Mouse (Mus musculus): Measurements from ENCODE around the gene Myo1g. TPM values are rescaled to one million over a fixed set of nuclear protein-coding genes. Genes with fewer than 3 reads are reported as not detected.

Myo1g gene
- polyA plus RNA-seq, 1 experiment, result 0.04 TPM

- TF ChIP-seq MYOG (IDR thresholded peaks at IDR 0.05; ENCODE audit: control insufficient read depth, extremely low read depth, insufficient read length), result no peak
- no peak for TF ChIP-seq MYOD1 (IDR thresholded peaks at IDR 0.05; ENCODE audit: control insufficient read depth, insufficient read length, low read depth)
- no peak for TF ChIP-seq USF1 (IDR thresholded peaks at IDR 0.05; ENCODE audit: low read depth)
- no peak for TF ChIP-seq MAX (IDR thresholded peaks at IDR 0.05)
- TF ChIP-seq CTCF (IDR thresholded peaks at IDR 0.05; ENCODE audit: control insufficient read depth, insufficient read depth, insufficient read length), result no peak
- no peak for TF ChIP-seq CEBPB (IDR thresholded peaks at IDR 0.05; ENCODE audit: low read depth)
- no peak for TF ChIP-seq FOSL1 (IDR thresholded peaks at IDR 0.05; ENCODE audit: insufficient read depth, low read length, poor library complexity, severe bottlenecking)
These were observed 3.6 kb upstream of the Myo1g start for GRCm38 (mm10) chr11:6524165-6524879.

DNA sequence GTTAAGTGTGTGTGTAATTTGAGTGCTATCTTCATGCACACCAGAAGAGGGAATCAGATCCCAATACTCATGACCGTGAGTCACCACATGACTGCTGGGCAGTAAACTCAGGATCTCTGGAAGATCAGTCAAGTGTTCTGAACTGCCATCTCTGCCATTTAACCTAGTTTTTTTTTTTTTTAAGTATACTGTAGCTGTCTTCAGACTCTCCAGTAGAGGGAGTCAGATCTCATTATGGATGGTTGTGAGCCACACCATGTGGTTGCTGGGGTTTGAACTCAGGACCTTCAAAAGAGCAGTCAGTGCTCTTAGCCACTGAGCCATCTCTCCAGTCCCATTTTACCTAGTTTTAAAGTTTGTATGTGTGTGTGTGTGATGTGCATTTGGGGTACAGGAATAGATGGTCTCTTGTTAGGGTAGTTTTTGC, 2.9 kb upstream of the Myo1g start:
- Histone ChIP-seq H3K27me3 (ENCODE audit: control insufficient read depth, insufficient read depth, insufficient read length) (no peaks in the 10 kb centered on the region), H3ac (ENCODE audit: control insufficient read depth, insufficient read length, low read depth) (no peak overlapping the region), H3K79me3 (ENCODE audit: low read depth) (peaks cover 33% of the 10 kb centered on the region), H3K79me2 (ENCODE audit: control insufficient read depth, insufficient read depth) (peaks cover 37% of the 10 kb centered on the region), H3K36me3 (ENCODE audit: control insufficient read depth, insufficient read depth) (peaks cover 37% of the 10 kb centered on the region), H3K4me3 (ENCODE audit: insufficient read depth, poor library complexity, severe bottlenecking) (no peak overlapping the region)
- TF ChIP-seq CTCF (IDR thresholded peaks at IDR 0.05; ENCODE audit: control insufficient read depth, insufficient read depth, insufficient read length) (no peak), MYOD1 (IDR thresholded peaks at IDR 0.05; ENCODE audit: control insufficient read depth, insufficient read length, low read depth) (no peak), USF1 (IDR thresholded peaks at IDR 0.05; ENCODE audit: low read depth) (peak; percentile 51), MYOG (IDR thresholded peaks at IDR 0.05; ENCODE audit: control insufficient read depth, extremely low read depth, insufficient read length) (no peak), MAX (IDR thresholded peaks at IDR 0.05) (peak; percentile 71)

More at GRCm38 (mm10) chr11:6524165-6524879, 3.6 kb upstream of the Myo1g start:
- H3K27me3 ChIP-seq (ENCODE audit: control insufficient read depth, insufficient read depth, insufficient read length), result no peaks in the 10 kb centered on the region
- peaks cover 37% of the 10 kb centered on the region for H3K79me2 ChIP-seq (ENCODE audit: control insufficient read depth, insufficient read depth)
- no peak overlapping the region for H3K4me3 ChIP-seq (ENCODE audit: insufficient read depth, poor library complexity, severe bottlenecking)
- peaks cover 33% of the 10 kb centered on the region for H3K79me3 ChIP-seq (ENCODE audit: low read depth)
- H3K36me3 ChIP-seq (ENCODE audit: control insufficient read depth, insufficient read depth), result peaks cover 37% of the 10 kb centered on the region
- H3ac ChIP-seq (ENCODE audit: control insufficient read depth, insufficient read length, low read depth), result no peak overlapping the region

GRCm38 (mm10) chr11:6522782-6523525, 2.2 kb upstream of the Myo1g start:
- Histone ChIP-seq H3K36me3 (ENCODE audit: control insufficient read depth, insufficient read depth) (peaks cover 35% of the 10 kb centered on the region), H3K79me3 (ENCODE audit: low read depth) (peaks cover 27% of the 10 kb centered on the region), H3K4me3 (ENCODE audit: insufficient read depth, poor library complexity, severe bottlenecking) (no peak overlapping the region), H3K27me3 (ENCODE audit: control insufficient read depth, insufficient read depth, insufficient read length) (no peaks in the 10 kb centered on the region), H3K79me2 (ENCODE audit: control insufficient read depth, insufficient read depth) (peaks cover 30% of the 10 kb centered on the region), H3ac (ENCODE audit: control insufficient read depth, insufficient read length, low read depth) (no peak overlapping the region)
- TF ChIP-seq MYOD1 (IDR thresholded peaks at IDR 0.05; ENCODE audit: control insufficient read depth, insufficient read length, low read depth) (no peak), MAX (IDR thresholded peaks at IDR 0.05) (no peak), CEBPB (IDR thresholded peaks at IDR 0.05; ENCODE audit: low read depth) (no peak), USF1 (IDR thresholded peaks at IDR 0.05; ENCODE audit: low read depth) (no peak), CTCF (IDR thresholded peaks at IDR 0.05; ENCODE audit: control insufficient read depth, insufficient read depth, insufficient read length) (no peak), FOSL1 (IDR thresholded peaks at IDR 0.05; ENCODE audit: insufficient read depth, low read length, poor library complexity, severe bottlenecking) (no peak), MYOG (IDR thresholded peaks at IDR 0.05; ENCODE audit: control insufficient read depth, extremely low read depth, insufficient read length) (no peak)

DNA sequence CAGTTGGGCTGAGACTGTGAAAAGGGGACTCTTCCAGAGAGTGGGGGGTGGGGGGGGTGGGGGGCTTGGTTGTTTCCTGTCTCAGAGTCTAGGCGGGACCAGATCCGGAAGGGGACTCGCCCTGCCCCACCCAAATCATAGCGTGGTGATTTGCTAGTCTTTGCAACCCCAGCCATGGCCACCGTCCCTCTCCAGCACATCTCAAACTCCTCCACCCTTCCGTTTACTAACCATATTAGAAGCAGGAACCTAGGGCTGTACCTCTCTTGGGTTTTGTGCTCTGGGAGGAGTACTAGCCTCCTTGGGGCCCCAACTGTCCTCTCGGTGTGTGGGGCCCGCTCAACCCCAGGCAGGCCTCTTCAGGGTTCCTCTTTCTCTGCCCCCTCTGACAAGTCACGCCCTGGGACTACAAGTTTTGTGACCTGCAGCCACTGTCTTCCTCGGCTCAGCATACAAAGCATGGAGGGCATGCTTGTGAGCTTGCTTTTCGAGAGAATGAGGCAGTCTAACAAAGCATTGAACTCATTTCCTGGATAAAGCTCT, 1.2 kb downstream of the Myo1g start:
- no peaks in the 10 kb centered on the region for H3K27me3 ChIP-seq (ENCODE audit: control insufficient read depth, insufficient read depth, insufficient read length)
- H3K79me3 ChIP-seq (ENCODE audit: low read depth), result no peaks in the 10 kb centered on the region
- TF ChIP-seq CTCF (IDR thresholded peaks at IDR 0.05; ENCODE audit: control insufficient read depth, insufficient read depth, insufficient read length), result no peak
- TF ChIP-seq MAX (IDR thresholded peaks at IDR 0.05), result no peak
- no peak for TF ChIP-seq MYOG (IDR thresholded peaks at IDR 0.05; ENCODE audit: control insufficient read depth, extremely low read depth, insufficient read length)
- TF ChIP-seq FOSL1 (IDR thresholded peaks at IDR 0.05; ENCODE audit: insufficient read depth, low read length, poor library complexity, severe bottlenecking), result no peak
- no peak for TF ChIP-seq USF1 (IDR thresholded peaks at IDR 0.05; ENCODE audit: low read depth)
- no peak for TF ChIP-seq MYOD1 (IDR thresholded peaks at IDR 0.05; ENCODE audit: control insufficient read depth, insufficient read length, low read depth)
- TF ChIP-seq CEBPB (IDR thresholded peaks at IDR 0.05; ENCODE audit: low read depth), result no peak
- peaks cover 4% of the 10 kb centered on the region for H3K36me3 ChIP-seq (ENCODE audit: control insufficient read depth, insufficient read depth)
- no peaks in the 10 kb centered on the region for H3K79me2 ChIP-seq (ENCODE audit: control insufficient read depth, insufficient read depth)
- H3ac ChIP-seq (ENCODE audit: control insufficient read depth, insufficient read length, low read depth), result no peak overlapping the region
- no peak overlapping the region for H3K4me3 ChIP-seq (ENCODE audit: insufficient read depth, poor library complexity, severe bottlenecking)

DNA sequence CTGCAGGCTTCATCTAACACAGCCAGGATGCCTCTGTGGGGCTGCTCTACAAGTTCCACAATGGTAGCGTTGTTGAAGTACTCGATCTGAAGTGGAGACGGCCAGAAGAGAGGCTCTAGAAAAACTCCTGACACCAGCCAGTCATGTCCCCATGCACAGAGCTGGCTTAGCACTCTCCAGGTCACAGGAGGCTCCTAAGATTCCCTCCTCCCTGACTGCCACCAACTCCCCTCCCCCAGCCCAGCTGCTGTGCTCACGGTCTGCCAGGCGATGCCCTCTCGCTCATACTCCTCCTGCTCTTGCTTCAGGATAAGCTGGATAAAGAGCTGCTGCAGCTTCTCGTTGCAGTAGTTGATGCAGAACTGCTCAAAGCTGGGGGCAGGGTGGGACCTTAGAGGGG, 5.9 kb downstream of the Myo1g start:
- TF ChIP-seq CTCF (IDR thresholded peaks at IDR 0.05; ENCODE audit: control insufficient read depth, insufficient read depth, insufficient read length) (no peak), USF1 (IDR thresholded peaks at IDR 0.05; ENCODE audit: low read depth) (no peak), MYOD1 (IDR thresholded peaks at IDR 0.05; ENCODE audit: control insufficient read depth, insufficient read length, low read depth) (no peak), MAX (IDR thresholded peaks at IDR 0.05) (no peak), MYOG (IDR thresholded peaks at IDR 0.05; ENCODE audit: control insufficient read depth, extremely low read depth, insufficient read length) (no peak), CEBPB (IDR thresholded peaks at IDR 0.05; ENCODE audit: low read depth) (no peak), FOSL1 (IDR thresholded peaks at IDR 0.05; ENCODE audit: insufficient read depth, low read length, poor library complexity, severe bottlenecking) (no peak)
- no peaks in the 10 kb centered on the region for H3K79me2 ChIP-seq (ENCODE audit: control insufficient read depth, insufficient read depth)
- no peaks in the 10 kb centered on the region for H3K79me3 ChIP-seq (ENCODE audit: low read depth)
- H3K4me3 ChIP-seq (ENCODE audit: insufficient read depth, poor library complexity, severe bottlenecking), result no peak overlapping the region
- no peaks in the 10 kb centered on the region for H3K27me3 ChIP-seq (ENCODE audit: control insufficient read depth, insufficient read depth, insufficient read length)
- H3ac ChIP-seq (ENCODE audit: control insufficient read depth, insufficient read length, low read depth), result no peak overlapping the region
- H3K36me3 ChIP-seq (ENCODE audit: control insufficient read depth, insufficient read depth), result no peaks in the 10 kb centered on the region

Data from C2C12 (cell line).